ENCODE assay signal across 19 mouse cellular contexts in genomic region chr5:102006218-102006941, GRCm38 (mm10).
A peak's percentile ranks its signal among the peaks of the same experiment; 100 is the strongest.
DNase-seq lines count a peak whose midpoint lies in the region; ATAC-seq lines count a peak whose summit lies in the region.
"Had no signal": no experiment of that assay in that cellular context is flagged by ENCODE, and none has a peak within 500 bp of the region (broad histone marks: within the 10 kb centered on the region; RNA-seq: fewer than 3 reads in every experiment).

No protein-coding gene starts in this region.

- no peak overlapping the region for H3K4me3 ChIP-seq in heart, embryonic 11.5 days (ENCODE audit: low read depth, low read length)
- H3K4me3 ChIP-seq: embryonic facial prominence, embryonic 13.5 days; forebrain, embryonic 12.5 days; neural tube, embryonic 12.5 days had no signal

- no peaks in the 10 kb centered on the region for H3K36me3 ChIP-seq in heart, embryonic 11.5 days (ENCODE audit: control insufficient read depth, insufficient read depth, low read length)

- DNase-seq in heart, postnatal 36 days = no peak
- peak; percentile 43 for DNase-seq in ES-CJ7 (ENCODE audit: low read depth, low spot score)
- DNase-seq in brain, adult 2 months (ENCODE audit: low read depth, low spot score) = peak; percentile 90
- DNase-seq in cerebellum, postnatal 14 days = peak; percentile 58 to 71
- DNase-seq in thymus, postnatal 14 days = no peak
- no peak for DNase-seq in right cerebral cortex, postnatal 4 days
- DNase-seq in layer of hippocampus, adult 9-10 months (ENCODE audit: low spot score) = no peak
- DNase-seq: adrenal gland, postnatal 36 days; kidney, adult 9 months; layer of hippocampus, postnatal 36 days; left cerebral cortex, postnatal 4 days; lung, postnatal 10 days; thymus, adult 2 months had no signal

- H3K4me2 ChIP-seq in heart, embryonic 11.5 days = no peak overlapping the region
- H3K4me2 ChIP-seq: embryonic facial prominence, embryonic 13.5 days; forebrain, embryonic 12.5 days; neural tube, embryonic 12.5 days had no signal

- intact Hi-C loops in heart, postnatal 36 days (cut with DNase I) = no loop called here

- ATAC-seq in heart, embryonic 11.5 days (replicated peaks; ENCODE audit: insufficient number of reproducible peaks, low FRiP score, low TSS enrichment) = no peak
- ATAC-seq: activated CD4-positive, CD25-positive, alpha-beta regulatory T cell, adult 4 months had no signal

- no peak overlapping the region for H3K9ac ChIP-seq in heart, embryonic 11.5 days (ENCODE audit: low read depth, low read length)
- H3K9ac ChIP-seq: embryonic facial prominence, embryonic 13.5 days; forebrain, embryonic 12.5 days; liver, embryonic 14.5 days; neural tube, embryonic 12.5 days had no signal

- peaks cover 10% of the 10 kb centered on the region; the same call in 1 of the 2 replicates for H3K4me1 ChIP-seq in heart, embryonic 11.5 days (ENCODE audit: control insufficient read depth, insufficient read depth, low read length)
- H3K4me1 ChIP-seq: embryonic facial prominence, embryonic 13.5 days; neural tube, embryonic 12.5 days had no signal

- H3K27ac ChIP-seq in heart, embryonic 11.5 days (ENCODE audit: low read depth, low read length) = peak overlapping the region; percentile 50; the same call in 1 of the 2 replicates
- H3K27ac ChIP-seq: embryonic facial prominence, embryonic 13.5 days; forebrain, embryonic 12.5 days; liver, embryonic 14.5 days; neural tube, embryonic 12.5 days had no signal

- 76% methylated on average over 6 of the region's 6 CpGs for WGBS in heart, embryonic 11.5 days (ENCODE audit: insufficient replicate concordance)

- H3K27me3 ChIP-seq in heart, embryonic 11.5 days (ENCODE audit: control insufficient read depth, insufficient read depth, low read length) = no peaks in the 10 kb centered on the region
- H3K27me3 ChIP-seq: embryonic facial prominence, embryonic 13.5 days; forebrain, embryonic 12.5 days; neural tube, embryonic 12.5 days had no signal

- H3K9me3 ChIP-seq in heart, embryonic 11.5 days (replicated peaks; ENCODE audit: control insufficient read depth, low read length) = no peaks in the 10 kb centered on the region
- H3K9me3 ChIP-seq: embryonic facial prominence, embryonic 13.5 days; forebrain, embryonic 12.5 days; neural tube, embryonic 12.5 days had no signal

Comparison
In these comparisons a context has a peak if more than half of its experiments do, and no peak if none do; other contexts are left out.
1. DNase-seq: peak in ES-CJ7 (single experiment), brain, adult 2 months (single experiment) and cerebellum, postnatal 14 days (2 of 2); none in heart, postnatal 36 days (0 of 2), thymus, postnatal 14 days (single experiment), right cerebral cortex, postnatal 4 days (single experiment) and layer of hippocampus, adult 9-10 months (single experiment).